Mouse (Mus musculus) cerebellum, postnatal 4 days (tissue): ENCODE measurements around the gene Mapk1ip1l.
"Not testable (repeated sequence)": the region's sequence is repeated elsewhere in the genome, so short reads cannot be mapped to it uniquely, and the experiment has no call there.

ENCODE experiments used
- DNase-seq, 2 experiments: peaks; one replicate each; pipeline ENCODE4 v3.0.0; 2022; ENCODE audit warnings: low spot score in 2 of 2, mixed read lengths in 1 of 2

Mapk1ip1l gene

GRCm38 (mm10) chr14:47304814-47305405 lies 6.8 kb downstream of the Mapk1ip1l start:
- no peak for DNase-seq

- DNase-seq = no peak
Measured at GRCm38 (mm10) chr14:47305933-47306332, 7.9 kb downstream of the Mapk1ip1l start.

GRCm38 (mm10) chr14:47307669-47308068 lies 9.6 kb downstream of the Mapk1ip1l start:
- DNase-seq = no peak

- DNase-seq = no peak
Measured at GRCm38 (mm10) chr14:47309061-47309460, 11.0 kb downstream of the Mapk1ip1l start.

- DNase-seq = no peak
Measured at GRCm38 (mm10) chr14:47310342-47311181, 12.5 kb downstream of the Mapk1ip1l start.

- no peak for DNase-seq
Measured at GRCm38 (mm10) chr14:47319362-47319761, 21.3 kb downstream of the Mapk1ip1l start.

- not testable (repeated sequence) for DNase-seq
Measured at GRCm38 (mm10) chr14:47321581-47321980, 23.5 kb downstream of the Mapk1ip1l start.

- no peak for DNase-seq
Measured at GRCm38 (mm10) chr14:47325965-47326761, 28.1 kb downstream of the Mapk1ip1l start.

- no peak for DNase-seq
Measured at GRCm38 (mm10) chr14:47327347-47327746, 29.3 kb downstream of the Mapk1ip1l start.

GRCm38 (mm10) chr14:47331920-47332319 lies 33.9 kb downstream of the Mapk1ip1l start:
- DNase-seq = no peak

GRCm38 (mm10) chr14:47334819-47335218 lies 36.8 kb downstream of the Mapk1ip1l start:
- peak; percentile 53 to 70 for DNase-seq

- no peak for DNase-seq
Measured at GRCm38 (mm10) chr14:47335300-47335699, 37.2 kb downstream of the Mapk1ip1l start.

GRCm38 (mm10) chr14:47340231-47340925 lies 42.3 kb downstream of the Mapk1ip1l start:
- no peak for DNase-seq

GRCm38 (mm10) chr14:47341811-47342291 lies 43.8 kb downstream of the Mapk1ip1l start:
- no peak for DNase-seq

- no peak for DNase-seq
Measured at GRCm38 (mm10) chr14:47346715-47347114, 48.6 kb downstream of the Mapk1ip1l start.

GRCm38 (mm10) chr14:47350974-47351373 lies 52.9 kb downstream of the Mapk1ip1l start:
- no peak for DNase-seq

GRCm38 (mm10) chr14:47352272-47352671 lies 54.2 kb downstream of the Mapk1ip1l start:
- no peak for DNase-seq

GRCm38 (mm10) chr14:47353240-47353639 lies 55.2 kb downstream of the Mapk1ip1l start:
- DNase-seq = no peak

- DNase-seq = no peak
Measured at GRCm38 (mm10) chr14:47354111-47354577, 56.1 kb downstream of the Mapk1ip1l start.

GRCm38 (mm10) chr14:47354948-47355347 lies 56.9 kb downstream of the Mapk1ip1l start:
- no peak for DNase-seq

GRCm38 (mm10) chr14:47356622-47357021 lies 58.6 kb downstream of the Mapk1ip1l start:
- DNase-seq = no peak
